Mouse (Mus musculus): ENCODE data around the gene Yy1.

- TF ChIP-seq CTCF (IDR thresholded peaks at IDR 0.05; ENCODE audit: extremely low read depth, insufficient read depth, insufficient read length, insufficient replicate concordance) (peak; percentile 34; the same call in 1 of the 2 replicates), POLR2A (IDR thresholded peaks at IDR 0.05; ENCODE audit: low read depth, low read length) (no peak)
Measured at GRCm38 (mm10) chr12:108811133-108811532, 18.4 kb downstream of the Yy1 start.
